Mouse (Mus musculus): ENCODE results near the gene Olfr1185-ps1. TPM values are rescaled to one million over a fixed set of nuclear protein-coding genes. Genes with fewer than 3 reads are reported as not detected.

The Olfr1185-ps1 gene
- not detected for total RNA-seq (2023)

GRCm38 (mm10) chr2:88493020-88493419 lies at the start of gene Olfr1185-ps1:
Gene Olfr1185-ps1, plus strand, starts transcription at chr2:88493320.

GRCm38 (mm10) chr2:88449031-88449430 lies 44.1 kb upstream of the Olfr1185-ps1 start, which contains the start of gene Gm13757:
Gene Gm13757, minus strand, starts transcription at chr2:88449131.

GRCm38 (mm10) chr2:88454567-88454966 lies 38.6 kb upstream of the Olfr1185-ps1 start, which contains the start of gene Olfr1183:
Gene Olfr1183, plus strand, starts transcription at chr2:88454867.

GRCm38 (mm10) chr2:88483298-88483697 lies 9.8 kb upstream of the Olfr1185-ps1 start, which contains the start of gene Olfr1184:
Gene Olfr1184, plus strand, starts transcription at chr2:88483598.

GRCm38 (mm10) chr2:88518251-88518650 lies 25.1 kb downstream of the Olfr1185-ps1 start, which contains the start of gene Olfr1186:
Gene Olfr1186, plus strand, starts transcription at chr2:88518551.

Other genes with a start within 250 kb of the Olfr1185-ps1 start
- not detected for gene Olfr1173, start 213.4 kb upstream of the Olfr1185-ps1 start, total RNA-seq (2023)
- not detected for gene Olfr1174-ps, start 178.2 kb upstream of the Olfr1185-ps1 start, total RNA-seq (2023)
- not detected for gene Olfr1175-ps, start 166.1 kb upstream of the Olfr1185-ps1 start, total RNA-seq (2023)
- not detected for gene Olfr1176, start 156.6 kb upstream of the Olfr1185-ps1 start, total RNA-seq (2023)
- gene Olfr1177-ps, start 146.8 kb upstream of the Olfr1185-ps1 start, total RNA-seq (2023) = not detected
- not detected for gene Olfr1178, start 106.3 kb upstream of the Olfr1185-ps1 start, total RNA-seq (2023)
- not detected for gene Olfr1179, start 86.9 kb upstream of the Olfr1185-ps1 start, total RNA-seq (2023)
- gene Olfr1180, start 74.2 kb upstream of the Olfr1185-ps1 start, total RNA-seq (2023) = not detected
- not detected for gene Olfr1181, start 67.1 kb upstream of the Olfr1185-ps1 start, total RNA-seq (2023)
- gene Gm13757, start 44.2 kb upstream of the Olfr1185-ps1 start, total RNA-seq (2023) = not detected
- gene Olfr1183, start 38.5 kb upstream of the Olfr1185-ps1 start, total RNA-seq (2023) = not detected
- gene Olfr1184, start 9.7 kb upstream of the Olfr1185-ps1 start, total RNA-seq (2023) = not detected
- gene Olfr1186, start 25.2 kb downstream of the Olfr1185-ps1 start, total RNA-seq (2023) = not detected
- gene Olfr1188, start 63.6 kb downstream of the Olfr1185-ps1 start, total RNA-seq (2023) = not detected
- gene Olfr1189, start 93.1 kb downstream of the Olfr1185-ps1 start, total RNA-seq (2023) = not detected
- not detected for gene Olfr1191-ps1, start 147.2 kb downstream of the Olfr1185-ps1 start, total RNA-seq (2023)
- gene Olfr1192-ps1, start 155.2 kb downstream of the Olfr1185-ps1 start, total RNA-seq (2023) = not detected
- gene Olfr1193, start 182.3 kb downstream of the Olfr1185-ps1 start, total RNA-seq (2023) = not detected
- not detected for gene Olfr1195, start 195.9 kb downstream of the Olfr1185-ps1 start, total RNA-seq (2023)
- not detected for gene Olfr1196, start 211.3 kb downstream of the Olfr1185-ps1 start, total RNA-seq (2023)
- gene Olfr1197, start 239.0 kb downstream of the Olfr1185-ps1 start, total RNA-seq (2023) = not detected